In genomic region chr6:49349826-49350225, GRCm38 (mm10) we compare ENCODE assay signal across 17 mouse cellular contexts. TPM values are rescaled to one million over a fixed set of nuclear protein-coding genes. Genes with fewer than 3 reads are reported as not detected.
DNase-seq lines count a peak whose midpoint lies in the region; ATAC-seq lines count a peak whose summit lies in the region.
"Had no signal": no experiment of that assay in that cellular context is flagged by ENCODE, and none has a peak within 500 bp of the region (broad histone marks: within the 10 kb centered on the region; RNA-seq: fewer than 3 reads in every experiment).

No protein-coding gene starts in this region.

- no peak for ATAC-seq in kidney, embryonic 16.5 days (ENCODE audit: low FRiP score, low TSS enrichment)
- peak; percentile 96 for ATAC-seq in granulocyte monocyte progenitor cell, adult 5-6 weeks (replicated peaks; ENCODE audit: poor library complexity, severe bottlenecking)
- ATAC-seq in liver, embryonic 16.5 days (ENCODE audit: low read depth): peak; percentile 76
- ATAC-seq in erythroblast, adult 5-6 weeks (replicated peaks; ENCODE audit: low FRiP score, poor library complexity, severe bottlenecking): no peak
- ATAC-seq: forebrain, postnatal 0 days had no signal

- H3K27ac ChIP-seq in kidney, embryonic 16.5 days (ENCODE audit: low read length): no peak overlapping the region
- H3K27ac ChIP-seq in liver, embryonic 16.5 days (ENCODE audit: low read length): no peak overlapping the region
- H3K27ac ChIP-seq: hindbrain, embryonic 13.5 days; limb, embryonic 12.5 days; midbrain, embryonic 12.5 days; neural tube, embryonic 13.5 days had no signal

- no peak overlapping the region for H3K4me2 ChIP-seq in kidney, embryonic 16.5 days (replicated peaks; ENCODE audit: low read depth, low read length)
- H3K4me2 ChIP-seq in liver, embryonic 16.5 days (ENCODE audit: low read depth, low read length): no peak overlapping the region
- H3K4me2 ChIP-seq: hindbrain, embryonic 13.5 days; limb, embryonic 12.5 days; midbrain, embryonic 12.5 days; neural tube, embryonic 13.5 days had no signal

- intact Hi-C loops in gastrocnemius, postnatal 36 days (cut with DNase I): no loop called here
- intact Hi-C loops in heart, postnatal 14 days (cut with DNase I): no loop called here

- no peak overlapping the region for H3K9ac ChIP-seq in kidney, embryonic 16.5 days (replicated peaks; ENCODE audit: low read length)
- H3K9ac ChIP-seq in liver, embryonic 16.5 days (ENCODE audit: low read depth, low read length): no peak overlapping the region
- H3K9ac ChIP-seq: forebrain, postnatal 0 days; hindbrain, embryonic 13.5 days; limb, embryonic 12.5 days; midbrain, embryonic 12.5 days; neural tube, embryonic 13.5 days had no signal

- H3K27me3 ChIP-seq in kidney, embryonic 16.5 days (ENCODE audit: insufficient read depth, low read length): no peaks in the 10 kb centered on the region
- H3K27me3 ChIP-seq in liver, embryonic 16.5 days (ENCODE audit: control insufficient read depth, insufficient read depth, low read depth, low read length): no peaks in the 10 kb centered on the region
- H3K27me3 ChIP-seq: hindbrain, embryonic 13.5 days; limb, embryonic 12.5 days; midbrain, embryonic 12.5 days; neural tube, embryonic 13.5 days had no signal

- no peaks in the 10 kb centered on the region for H3K36me3 ChIP-seq in kidney, embryonic 16.5 days (ENCODE audit: insufficient read depth, low read length)
- no peaks in the 10 kb centered on the region for H3K36me3 ChIP-seq in liver, embryonic 16.5 days (ENCODE audit: control insufficient read depth, insufficient read depth)
- H3K36me3 ChIP-seq: hindbrain, embryonic 13.5 days; limb, embryonic 12.5 days; midbrain, embryonic 12.5 days; neural tube, embryonic 13.5 days had no signal

- 85% methylated on average over 7 of the region's 7 CpGs for WGBS in kidney, embryonic 16.5 days
- 59% methylated on average over 7 of the region's 7 CpGs for WGBS in liver, embryonic 16.5 days (ENCODE audit: insufficient replicate concordance)

- DNase-seq in kidney, adult 18-20 months: peak; percentile 85
- DNase-seq in monocyte, adult 2 months (ENCODE audit: low read depth in 1 of 2, low spot score in 2 of 2): peak; percentile 17 to 35
- no peak for DNase-seq in gastrocnemius, postnatal 36 days
- no peak for DNase-seq in heart, postnatal 14 days
- DNase-seq: cerebellum, adult 9-10 months; forebrain, postnatal 0 days; right cerebral cortex, postnatal 4 days; thymus, adult 18-20 months had no signal

- H3K9me3 ChIP-seq in kidney, embryonic 16.5 days (ENCODE audit: low read length): no peaks in the 10 kb centered on the region; the same call in 1 of the 2 replicates
- H3K9me3 ChIP-seq in liver, embryonic 16.5 days (replicated peaks; ENCODE audit: control insufficient read depth, low read length): no peaks in the 10 kb centered on the region
- H3K9me3 ChIP-seq: hindbrain, embryonic 13.5 days; limb, embryonic 12.5 days; midbrain, embryonic 12.5 days; neural tube, embryonic 13.5 days had no signal

- H3K4me3 ChIP-seq in kidney, embryonic 16.5 days (ENCODE audit: low read length): no peak overlapping the region
- H3K4me3 ChIP-seq in liver, embryonic 16.5 days (ENCODE audit: low read depth, low read length): no peak overlapping the region
- H3K4me3 ChIP-seq: hindbrain, embryonic 13.5 days; limb, embryonic 12.5 days; midbrain, embryonic 12.5 days; neural tube, embryonic 13.5 days had no signal

- H3K4me1 ChIP-seq in kidney, embryonic 16.5 days (ENCODE audit: insufficient read depth, low read length): no peaks in the 10 kb centered on the region
- no peaks in the 10 kb centered on the region for H3K4me1 ChIP-seq in liver, embryonic 16.5 days (ENCODE audit: control insufficient read depth, low read depth, low read length)
- H3K4me1 ChIP-seq: hindbrain, embryonic 13.5 days; limb, embryonic 12.5 days; midbrain, embryonic 12.5 days; neural tube, embryonic 13.5 days had no signal

RNA-seq across cellular contexts. Expression of gene Fam221a, which starts 17.7 kb away (rescaled TPM):
- 6.0 and 6.2 TPM in 2 replicates for polyA plus RNA-seq in kidney, embryonic 16.5 days (2015; fragmentation: Nextera tagmentation; extraction: Ambion mirVana)
- total RNA-seq in granulocyte monocyte progenitor cell, adult 5-6 weeks (2014; fragmentation: Nextera tagmentation): 9.7 and 20.1 TPM in 2 replicates
- total RNA-seq in granulocyte monocyte progenitor cell, adult 5-6 weeks (2017): 2.7 and 4.2 TPM in 2 replicates
- 2.3 and 2.4 TPM in 2 replicates for polyA plus RNA-seq in liver, embryonic 16.5 days (2015; fragmentation: Nextera tagmentation; extraction: Ambion mirVana)
- total RNA-seq in gastrocnemius, postnatal 36 days (2021): under 1 TPM; 0.25 to 0.28 TPM
- total RNA-seq in heart, postnatal 14 days (2021): under 1 TPM; 0.51 to 0.79 TPM
- total RNA-seq in erythroblast, adult 5-6 weeks (2015; ENCODE audit: low replicate concordance): 2.7 and 2.9 TPM in 2 replicates
- total RNA-seq in erythroblast, adult 5-6 weeks (2017; ENCODE audit: low replicate concordance): 1.1 and 2.2 TPM in 2 replicates

RNA-seq across cellular contexts. Expression of gene Ccdc126, which starts 30.8 kb away (rescaled TPM):
- 11.6 and 13.2 TPM in 2 replicates for polyA plus RNA-seq in kidney, embryonic 16.5 days (2015; fragmentation: Nextera tagmentation; extraction: Ambion mirVana)
- total RNA-seq in granulocyte monocyte progenitor cell, adult 5-6 weeks (2014; fragmentation: Nextera tagmentation): 2.7 and 6.0 TPM in 2 replicates
- total RNA-seq in granulocyte monocyte progenitor cell, adult 5-6 weeks (2017): 5.0 and 7.5 TPM in 2 replicates
- 1.9 and 2.9 TPM in 2 replicates for polyA plus RNA-seq in liver, embryonic 16.5 days (2015; fragmentation: Nextera tagmentation; extraction: Ambion mirVana)
- 1 to 10 TPM; 1.7 to 2.0 TPM for total RNA-seq in gastrocnemius, postnatal 36 days (2021)
- total RNA-seq in heart, postnatal 14 days (2021): 1 to 10 TPM; 4.2 to 4.3 TPM
- 3.3 TPM in 1 of 2 replicates, not detected in the other for total RNA-seq in erythroblast, adult 5-6 weeks (2015; ENCODE audit: low replicate concordance)
- 0.68 and 0.70 TPM in 2 replicates for total RNA-seq in erythroblast, adult 5-6 weeks (2017; ENCODE audit: low replicate concordance)

RNA-seq across cellular contexts. Expression of gene Stk31, which starts 45.6 kb away (rescaled TPM):
- 0.11 and 0.14 TPM in 2 replicates for polyA plus RNA-seq in kidney, embryonic 16.5 days (2015; fragmentation: Nextera tagmentation; extraction: Ambion mirVana)
- total RNA-seq in granulocyte monocyte progenitor cell, adult 5-6 weeks (2014; fragmentation: Nextera tagmentation): not detected in 2 replicates
- not detected in 2 replicates for total RNA-seq in granulocyte monocyte progenitor cell, adult 5-6 weeks (2017)
- polyA plus RNA-seq in liver, embryonic 16.5 days (2015; fragmentation: Nextera tagmentation; extraction: Ambion mirVana): not detected in 2 replicates
- total RNA-seq in gastrocnemius, postnatal 36 days (2021): under 1 TPM; 0.07 to 0.15 TPM
- total RNA-seq in heart, postnatal 14 days (2021): under 1 TPM; 0.24 to 0.50 TPM
- not detected in 2 replicates for total RNA-seq in erythroblast, adult 5-6 weeks (2015; ENCODE audit: low replicate concordance)
- not detected in 2 replicates for total RNA-seq in erythroblast, adult 5-6 weeks (2017; ENCODE audit: low replicate concordance)
- polyA plus RNA-seq: embryonic facial prominence, embryonic 14.5 days; limb, embryonic 12.5 days; midbrain, embryonic 12.5 days; neural tube, embryonic 13.5 days had no signal

Comparison
In these comparisons a context has a peak if more than half of its experiments do, and no peak if none do; other contexts are left out.
1. DNase-seq: peak in kidney, adult 18-20 months (single experiment) and monocyte, adult 2 months (2 of 2); none in gastrocnemius, postnatal 36 days (0 of 2) and heart, postnatal 14 days (0 of 2).
2. ATAC-seq: peak in granulocyte monocyte progenitor cell, adult 5-6 weeks (single experiment) and liver, embryonic 16.5 days (single experiment); none in kidney, embryonic 16.5 days (single experiment) and erythroblast, adult 5-6 weeks (single experiment).